ENCODE assay signal across 9 mouse cellular contexts in genomic region chr7:67443666-67444065, GRCm38 (mm10).
DNase-seq lines count a peak whose midpoint lies in the region; ATAC-seq lines count a peak whose summit lies in the region.
"Had no signal": no experiment of that assay in that cellular context is flagged by ENCODE, and none has a peak within 500 bp of the region (broad histone marks: within the 10 kb centered on the region; RNA-seq: fewer than 3 reads in every experiment).

No protein-coding gene starts in this region.

- 0 out of 2 replicates have a peak overlapping the region, but pooled peaks have one; percentile 39 for H3K27ac ChIP-seq in kidney, embryonic 14.5 days (ENCODE audit: low read depth, low read length)
- peak overlapping the region; percentile 89 for H3K27ac ChIP-seq in forebrain, embryonic 15.5 days (replicated peaks)
- peak overlapping the region; percentile 84 for H3K27ac ChIP-seq in limb, embryonic 15.5 days
- peak overlapping the region; percentile 82 for H3K27ac ChIP-seq in stomach, embryonic 16.5 days (ENCODE audit: low read length)

- H3K36me3 ChIP-seq in kidney, embryonic 14.5 days (ENCODE audit: control insufficient read depth, insufficient read depth, low read length) = no peaks in the 10 kb centered on the region
- no peaks in the 10 kb centered on the region for H3K36me3 ChIP-seq in forebrain, embryonic 15.5 days
- H3K36me3 ChIP-seq in limb, embryonic 15.5 days = no peaks in the 10 kb centered on the region
- H3K36me3 ChIP-seq in stomach, embryonic 16.5 days (ENCODE audit: control insufficient read depth, insufficient read depth, low read length) = no peaks in the 10 kb centered on the region

- DNase-seq in kidney, adult 9 months = no peak
- no peak for DNase-seq in B cell, adult 2 months
- DNase-seq in right cerebral cortex, postnatal 25 days = no peak
- no peak for DNase-seq in right cerebral cortex, postnatal 4 days
- DNase-seq: kidney, adult 8-10 months had no signal

- no peak overlapping the region for H3K4me3 ChIP-seq in kidney, embryonic 14.5 days (ENCODE audit: low read length)
- no peak overlapping the region for H3K4me3 ChIP-seq in forebrain, embryonic 15.5 days
- H3K4me3 ChIP-seq in limb, embryonic 15.5 days = no peak overlapping the region
- no peak overlapping the region for H3K4me3 ChIP-seq in stomach, embryonic 16.5 days (replicated peaks; ENCODE audit: low read length)

- H3K4me2 ChIP-seq in kidney, embryonic 14.5 days (replicated peaks; ENCODE audit: low read depth, low read length) = peak overlapping the region; percentile 26; the same call in 1 of the 2 replicates
- no peak overlapping the region for H3K4me2 ChIP-seq in forebrain, embryonic 15.5 days (replicated peaks)
- H3K4me2 ChIP-seq in limb, embryonic 15.5 days = no peak overlapping the region
- H3K4me2 ChIP-seq in stomach, embryonic 16.5 days (ENCODE audit: low read depth, low read length) = peak overlapping the region; percentile 22; the same call in 1 of the 2 replicates

- H3K9me3 ChIP-seq in kidney, embryonic 14.5 days (ENCODE audit: control insufficient read depth, low read length) = no peaks in the 10 kb centered on the region
- H3K9me3 ChIP-seq in forebrain, embryonic 15.5 days = no peaks in the 10 kb centered on the region
- H3K9me3 ChIP-seq in limb, embryonic 15.5 days = no peaks in the 10 kb centered on the region
- no peaks in the 10 kb centered on the region for H3K9me3 ChIP-seq in stomach, embryonic 16.5 days (replicated peaks; ENCODE audit: control insufficient read depth, low read length)

- H3K9ac ChIP-seq in kidney, embryonic 14.5 days (ENCODE audit: low read depth, low read length) = no peak overlapping the region
- no peak overlapping the region for H3K9ac ChIP-seq in forebrain, embryonic 15.5 days (replicated peaks)
- no peak overlapping the region for H3K9ac ChIP-seq in limb, embryonic 15.5 days
- H3K9ac ChIP-seq in stomach, embryonic 16.5 days (ENCODE audit: low read length) = 0 out of 2 replicates have a peak overlapping the region, but pooled peaks have one; percentile 5

- 45% methylated on average over 3 of the region's 3 CpGs for WGBS in kidney, embryonic 14.5 days
- WGBS in forebrain, embryonic 15.5 days = 72% methylated on average over 3 of the region's 3 CpGs
- WGBS in limb, embryonic 15.5 days = 63% methylated on average over 3 of the region's 3 CpGs
- WGBS in stomach, embryonic 16.5 days = 44% methylated on average over 3 of the region's 3 CpGs

- peaks cover 33% of the 10 kb centered on the region for H3K4me1 ChIP-seq in kidney, embryonic 14.5 days (ENCODE audit: control insufficient read depth, insufficient read depth, low read length)
- H3K4me1 ChIP-seq in forebrain, embryonic 15.5 days = peaks cover 40% of the 10 kb centered on the region
- peaks cover 46% of the 10 kb centered on the region for H3K4me1 ChIP-seq in limb, embryonic 15.5 days
- H3K4me1 ChIP-seq in stomach, embryonic 16.5 days (ENCODE audit: control insufficient read depth, insufficient read depth, low read length) = peaks cover 29% of the 10 kb centered on the region

- ATAC-seq in kidney, embryonic 14.5 days (ENCODE audit: low FRiP score, low TSS enrichment) = no peak
- no peak for ATAC-seq in forebrain, embryonic 15.5 days (replicated peaks)
- no peak for ATAC-seq in limb, embryonic 15.5 days (ENCODE audit: insufficient number of reproducible peaks, low FRiP score, low TSS enrichment, low read depth)
- ATAC-seq in stomach, embryonic 16.5 days (ENCODE audit: insufficient read depth, low FRiP score) = no peak

- H3K27me3 ChIP-seq in kidney, embryonic 14.5 days (ENCODE audit: control insufficient read depth, insufficient read depth, low read length) = no peaks in the 10 kb centered on the region
- H3K27me3 ChIP-seq in forebrain, embryonic 15.5 days = no peaks in the 10 kb centered on the region
- no peaks in the 10 kb centered on the region for H3K27me3 ChIP-seq in limb, embryonic 15.5 days
- H3K27me3 ChIP-seq in stomach, embryonic 16.5 days (ENCODE audit: control insufficient read depth, insufficient read depth, low read length) = no peaks in the 10 kb centered on the region

Comparison
In these comparisons a context has a peak if more than half of its experiments do, and no peak if none do; other contexts are left out.
1. H3K27ac ChIP-seq: peak in every context shown above with its lines; median percentile 89 in forebrain, embryonic 15.5 days; 84 in limb, embryonic 15.5 days; 82 in stomach, embryonic 16.5 days; 39 in kidney, embryonic 14.5 days.
2. H3K4me2 ChIP-seq: peak in kidney, embryonic 14.5 days (single experiment) and stomach, embryonic 16.5 days (single experiment); none in forebrain, embryonic 15.5 days (single experiment) and limb, embryonic 15.5 days (single experiment).